Mouse (Mus musculus) heart, postnatal 14 days (tissue): ENCODE measurements around the gene Sugct. TPM values are rescaled to one million over a fixed set of nuclear protein-coding genes. Genes with fewer than 3 reads are reported as not detected.

Source experiments
- DNase-seq, 2 experiments: peaks; one replicate each; pipeline ENCODE4 v3.0.0; 2021 to 2022
- intact Hi-C: fragments of 180-260 bp; cut with DNase I; formaldehyde crosslinking; loops from one replicate; pipeline ENCODE4 v1.15.1; 2025
- total RNA-seq, 2 experiments: library from RNA; stranded (reverse); gene quantifications; 2 replicates each; pipeline ENCODE4 v1.2.3; 2021

Sugct gene
- total RNA-seq, 2 experiments from 2014 or later = 0.67 to 0.78 TPM

DNA sequence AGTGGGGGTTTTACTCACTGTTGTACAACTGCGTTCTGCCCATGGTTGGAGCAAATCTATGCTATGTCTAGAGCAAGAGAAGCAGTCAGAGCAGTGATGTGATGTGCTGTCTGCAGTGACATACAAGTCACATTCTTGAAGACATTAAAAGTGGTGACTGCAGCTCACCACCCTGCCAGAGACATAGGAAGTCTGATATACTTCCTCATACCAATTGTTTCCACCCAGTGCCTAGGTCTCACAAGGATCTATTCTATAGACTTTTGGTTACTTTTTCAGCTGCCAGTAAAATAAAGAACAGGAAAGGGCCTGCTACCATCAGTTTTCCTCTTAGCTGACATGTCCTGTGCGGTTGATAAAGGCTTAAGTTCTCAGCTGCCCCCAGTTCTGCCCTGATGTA lies 613.7 kb downstream of the Sugct start:
- intact Hi-C loops = no loop called here
- no peak for DNase-seq

DNA sequence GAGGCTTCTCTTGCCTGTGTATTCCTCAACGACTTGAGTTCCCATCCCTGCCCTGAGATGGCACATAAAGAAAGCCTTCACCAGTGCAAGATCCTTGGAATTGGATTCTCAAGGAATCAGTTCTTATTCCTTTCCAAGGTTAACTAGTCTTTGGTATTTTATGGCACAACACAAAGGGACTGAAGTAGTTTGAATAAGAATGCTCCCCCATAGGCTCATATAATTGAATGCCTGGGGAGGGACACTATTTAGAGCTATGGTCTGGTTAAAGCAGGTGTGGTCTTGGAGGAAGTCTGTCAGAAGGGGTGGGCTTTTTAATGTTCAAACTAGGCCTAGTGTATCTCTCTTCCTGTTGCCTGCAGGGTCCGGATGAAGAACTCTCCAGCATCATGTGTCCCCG lies 629.8 kb downstream of the Sugct start:
- no peak for DNase-seq
- intact Hi-C loops = no loop called here

DNA sequence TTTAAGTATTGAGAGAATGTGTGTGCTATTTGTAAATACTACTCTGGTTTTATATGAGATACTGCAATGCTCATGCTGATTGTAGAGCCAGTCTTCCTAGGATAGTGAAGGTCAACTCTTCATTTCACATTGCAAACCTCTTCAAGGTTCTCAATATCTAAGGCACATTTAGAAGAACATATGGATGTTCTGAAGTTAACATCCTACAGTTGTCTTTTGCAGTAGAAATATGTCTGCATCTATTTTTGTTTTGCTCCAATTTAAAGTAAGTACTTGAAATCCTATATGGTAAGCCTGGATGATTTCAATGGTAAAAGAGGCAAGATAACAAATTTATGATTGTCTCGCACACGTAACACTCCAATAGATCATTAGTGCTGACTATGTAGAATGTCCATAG lies 638.7 kb downstream of the Sugct start:
- intact Hi-C loops = no loop called here
- no peak for DNase-seq

DNA sequence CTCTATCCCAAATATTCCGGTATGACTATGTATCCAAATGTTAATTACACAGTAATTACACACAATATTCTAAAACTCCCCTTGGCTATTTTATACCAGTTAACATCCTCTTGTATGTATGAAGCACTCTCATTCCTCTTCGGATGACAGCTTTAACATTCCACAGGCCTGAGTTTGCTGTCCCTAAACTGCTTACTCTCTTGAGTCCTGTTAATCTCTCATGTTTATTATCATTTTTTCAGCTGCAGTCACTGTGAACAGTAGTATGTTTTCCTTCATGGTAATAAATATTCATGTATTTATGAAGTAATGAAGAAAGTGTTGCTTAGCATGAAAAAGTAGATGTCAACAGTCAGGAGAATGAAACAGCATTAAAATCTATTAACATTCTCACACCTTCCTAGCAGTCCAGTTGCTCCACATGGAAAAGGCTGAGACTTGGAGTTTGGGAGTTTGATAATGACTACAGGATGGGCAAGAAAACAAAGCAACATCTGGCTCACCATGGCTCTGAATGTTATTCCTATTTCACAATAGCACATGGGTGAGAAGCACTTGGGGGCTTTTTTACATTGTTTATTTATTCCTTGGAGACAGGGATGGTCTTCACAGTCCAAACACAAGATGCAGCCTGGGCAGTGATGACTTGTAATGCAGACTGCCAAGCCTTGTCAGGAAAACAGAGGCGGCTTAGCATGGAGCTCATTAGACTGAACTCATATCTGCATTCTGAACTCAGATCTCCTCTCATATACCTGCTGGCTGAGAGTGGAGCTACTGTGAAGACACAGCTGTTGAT lies 651.7 kb downstream of the Sugct start:
- intact Hi-C loops = no loop called here
- DNase-seq = no peak

DNA sequence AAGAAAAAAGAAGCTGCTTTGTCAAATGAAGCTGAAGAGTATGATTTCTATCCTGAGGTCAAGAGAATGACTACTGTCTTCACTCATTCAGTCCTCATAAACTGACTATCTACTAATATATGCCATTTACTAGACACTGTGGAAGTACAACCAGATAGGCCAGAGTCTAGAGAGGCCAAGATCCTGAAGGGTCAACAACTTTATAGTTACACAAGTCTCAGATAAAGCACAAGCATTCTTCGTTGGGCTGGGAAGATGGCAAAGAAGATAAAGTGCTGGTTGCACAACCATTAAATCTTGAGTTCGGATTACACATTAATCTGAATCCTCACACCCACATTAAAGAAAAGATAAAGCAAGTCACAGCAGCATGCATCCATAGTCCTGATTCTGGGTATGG lies 653.0 kb downstream of the Sugct start:
- DNase-seq = no peak
- intact Hi-C loops = no loop called here

DNA sequence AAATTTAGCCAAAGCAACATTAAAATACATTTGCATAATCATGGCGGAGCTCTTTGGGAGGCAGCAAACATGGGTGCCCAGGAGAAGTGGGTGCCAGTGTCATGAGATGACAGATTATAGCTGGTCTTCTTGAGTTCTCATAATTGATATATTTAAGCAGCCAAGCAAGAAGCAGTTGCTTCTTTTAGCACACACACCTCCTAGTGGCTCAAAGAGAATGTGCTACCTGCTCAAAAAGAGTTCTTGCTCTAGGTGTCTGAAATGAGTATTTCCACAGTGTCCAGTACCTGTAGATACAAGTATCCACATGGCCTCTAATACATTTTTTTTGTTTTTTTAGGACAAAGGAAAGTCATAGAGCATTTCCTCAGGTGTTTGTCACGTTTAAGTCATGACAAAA lies 655.6 kb downstream of the Sugct start:
- no peak for DNase-seq
- intact Hi-C loops = no loop called here

DNA sequence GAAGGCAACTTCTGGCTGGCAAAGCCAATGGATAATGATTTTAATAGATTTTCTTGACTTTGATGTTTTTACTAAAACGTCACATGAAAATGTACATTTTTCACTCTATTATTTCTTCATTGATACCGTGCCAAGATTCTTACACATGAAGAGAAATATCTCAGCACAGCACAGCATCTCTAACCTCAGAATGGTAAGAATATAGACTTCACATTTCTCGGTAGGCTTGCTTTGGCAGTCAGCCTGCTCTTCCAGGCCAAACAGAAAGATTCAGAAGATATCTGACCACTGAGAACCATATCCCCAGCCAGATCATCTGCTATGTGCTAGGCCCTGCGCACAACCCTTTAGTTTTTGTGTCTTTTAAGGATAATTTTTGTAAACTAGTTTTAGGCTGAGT lies 657.0 kb downstream of the Sugct start:
- intact Hi-C loops = no loop called here
- no peak for DNase-seq

DNA sequence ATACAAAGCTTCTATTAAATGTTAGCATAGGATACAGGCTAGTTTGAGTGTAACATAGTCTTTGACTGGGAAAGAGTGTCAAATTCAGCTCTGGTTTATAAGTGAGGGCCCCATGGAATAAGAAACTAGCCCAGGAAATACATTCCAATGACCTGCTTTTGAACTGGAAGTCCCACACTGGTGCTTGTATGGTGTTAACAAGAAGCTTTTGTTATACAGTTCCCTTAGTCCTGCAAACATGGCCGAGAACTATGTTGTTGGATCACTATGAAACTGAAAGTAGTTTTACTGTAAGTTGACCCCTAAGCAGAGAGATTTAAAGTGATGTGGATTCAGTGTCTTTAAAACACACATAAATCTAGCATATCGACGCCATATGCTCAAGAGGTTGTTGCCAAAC lies 657.5 kb downstream of the Sugct start:
- no peak for DNase-seq
- intact Hi-C loops = no loop called here

DNA sequence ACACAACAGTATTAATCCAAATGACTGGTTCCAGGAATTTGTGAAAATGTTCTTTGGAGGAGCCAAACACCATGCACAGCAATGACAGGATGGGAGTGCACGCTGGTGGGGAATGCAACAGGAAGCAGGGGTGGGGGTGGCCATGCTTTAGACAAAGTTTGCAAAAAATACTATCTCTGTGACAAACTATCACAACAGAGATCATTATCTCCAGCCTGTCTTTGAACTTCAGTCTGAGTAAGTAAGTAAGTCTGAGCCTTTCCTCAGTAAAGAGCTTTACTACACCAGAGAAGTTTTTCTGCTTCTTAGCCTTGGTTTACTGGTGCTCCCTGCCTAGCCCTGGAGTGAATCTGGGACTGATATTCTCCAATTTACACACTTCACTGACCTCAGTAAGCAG lies 664.6 kb downstream of the Sugct start:
- DNase-seq = no peak
- intact Hi-C loops = no loop called here

DNA sequence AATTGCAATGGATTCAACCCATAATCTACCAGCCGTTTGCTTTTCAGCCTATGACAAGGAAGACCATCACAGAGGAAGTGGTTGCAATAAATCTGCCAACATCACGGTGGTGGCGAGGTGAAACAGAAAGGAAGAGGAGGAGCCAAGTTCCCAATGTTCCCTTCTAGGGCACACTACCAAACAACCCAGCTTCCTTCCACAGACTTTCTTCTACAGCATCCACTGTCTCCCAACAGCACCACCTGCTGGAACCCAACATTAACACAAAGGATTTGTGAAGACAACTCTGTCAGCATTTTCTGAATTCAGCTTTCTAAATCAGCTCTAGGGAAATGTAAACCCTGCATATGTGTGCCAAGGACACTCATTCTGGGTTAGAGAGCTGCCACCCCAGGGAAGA lies 666.8 kb downstream of the Sugct start:
- intact Hi-C loops = loop anchor here (2.0 to 10.0 kb wide), 2 partner anchors 264 to 1016 kb away; no protein-coding TSS in a partner anchor
- DNase-seq = peak; percentile 35 to 73

DNA sequence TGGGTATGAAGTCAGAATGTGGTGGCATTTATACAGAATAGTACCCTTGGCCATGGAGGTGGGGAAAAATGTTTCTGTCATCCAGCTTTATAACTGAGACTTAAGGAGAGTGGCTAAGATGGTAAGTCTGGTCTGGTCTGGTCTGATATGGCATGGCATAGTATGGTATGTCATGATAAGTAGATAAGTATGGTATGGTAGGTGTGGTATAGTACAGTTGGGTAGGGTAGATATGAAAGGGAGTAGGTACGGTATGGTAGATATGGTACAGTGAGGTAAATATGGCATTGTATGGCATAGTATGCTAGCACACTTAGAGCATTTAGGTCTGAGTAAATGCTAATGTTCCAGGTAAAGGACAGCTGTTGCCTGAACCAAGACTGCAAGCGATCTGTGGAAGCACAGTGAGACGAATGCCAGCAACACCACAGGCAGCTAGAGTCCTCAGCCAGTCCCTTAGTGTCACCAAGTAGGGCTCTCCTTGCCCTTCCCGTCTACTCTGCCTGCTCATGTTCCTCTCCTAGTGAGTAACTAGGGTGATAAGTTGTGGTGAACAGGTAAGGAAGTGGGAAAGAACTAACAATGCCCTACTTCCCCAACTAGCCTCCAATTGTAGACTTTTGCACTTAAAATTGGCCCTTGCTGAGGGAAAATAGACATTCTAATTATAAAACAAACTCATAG lies 667.4 kb downstream of the Sugct start:
- DNase-seq = no peak
- intact Hi-C loops = loop anchor here (2.0 to 10.0 kb wide), 2 partner anchors 263 to 1015 kb away; no protein-coding TSS in a partner anchor

DNA sequence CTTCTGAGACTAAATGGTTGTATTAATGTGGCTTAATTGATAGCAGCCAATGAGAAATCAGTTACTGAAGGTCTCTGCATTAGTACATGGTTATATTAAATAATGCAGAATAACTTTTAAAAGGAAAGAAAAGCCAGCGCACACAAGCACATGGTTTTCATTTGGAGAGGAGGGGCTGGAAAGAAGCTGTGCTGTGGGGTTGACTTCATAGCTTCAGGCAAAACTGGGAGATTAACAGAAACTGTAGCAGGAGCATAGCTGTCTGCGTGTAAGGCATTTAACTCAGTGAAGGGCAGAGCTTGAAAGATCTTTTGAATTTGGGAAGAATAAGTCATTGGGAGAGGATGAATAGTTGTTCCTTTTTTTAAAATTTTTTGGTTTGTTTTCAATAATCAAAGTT lies 668.4 kb downstream of the Sugct start:
- no peak for DNase-seq
- intact Hi-C loops = loop anchor here (10.0 kb wide), 1 partner anchor 262 kb away; no protein-coding TSS in a partner anchor

DNA sequence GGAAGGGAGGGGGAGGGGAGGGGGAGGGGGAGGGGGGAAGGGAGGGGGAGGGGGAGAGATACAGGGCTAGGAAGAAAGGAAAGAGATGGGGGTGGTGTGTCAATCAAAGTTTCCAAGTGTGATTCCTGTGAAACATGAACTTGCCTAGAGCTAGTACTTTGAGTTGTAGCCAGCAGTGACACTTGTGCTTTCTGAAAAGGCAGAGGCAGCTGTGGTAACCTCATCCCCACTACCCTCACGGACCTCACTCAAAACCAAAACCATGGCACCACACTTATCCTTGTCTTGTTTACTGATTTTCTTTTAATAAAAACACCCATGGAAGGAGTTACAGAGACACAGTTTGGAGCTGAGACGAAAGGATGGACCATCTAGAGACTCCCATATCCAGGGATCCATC lies 698.9 kb downstream of the Sugct start:
- intact Hi-C loops = no loop called here
- no peak for DNase-seq

DNA sequence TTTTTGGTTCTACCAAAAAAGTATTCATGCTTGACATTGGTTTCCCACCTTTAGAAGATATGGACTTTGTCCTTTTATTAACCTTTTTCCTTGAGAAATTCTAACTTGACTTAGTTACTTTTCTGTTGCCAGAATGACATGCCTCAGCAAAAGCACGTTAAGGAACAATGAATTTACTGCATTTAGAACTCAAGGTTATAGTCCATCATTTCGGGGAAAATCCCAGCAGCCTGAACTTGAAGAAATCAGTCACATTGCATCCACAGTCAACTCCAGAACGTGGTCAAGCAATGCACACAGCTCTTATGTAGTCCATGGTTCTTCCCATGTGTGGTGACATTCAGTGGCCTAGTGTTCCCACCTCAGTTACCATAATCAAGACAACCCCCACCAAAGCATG lies 700.0 kb downstream of the Sugct start:
- intact Hi-C loops = no loop called here
- DNase-seq = no peak

DNA sequence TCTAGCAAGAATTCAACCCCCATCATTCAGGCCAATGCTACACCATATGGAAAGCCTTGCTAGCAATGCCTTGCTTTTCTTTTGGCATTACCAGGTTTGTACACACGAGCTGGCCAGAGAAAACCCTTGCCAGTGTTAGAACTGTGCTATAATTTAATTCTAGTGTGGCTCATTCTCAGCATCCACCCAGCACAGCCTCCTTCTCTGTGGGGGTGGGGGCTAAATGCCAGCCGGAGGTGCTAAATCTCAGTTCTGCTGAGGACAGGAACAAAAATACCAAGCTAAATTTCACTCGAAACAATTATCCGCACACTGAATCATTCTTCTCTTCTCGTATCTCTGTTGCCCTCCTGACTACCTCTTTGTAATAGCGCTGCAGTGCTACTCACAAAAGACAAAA lies 717.6 kb downstream of the Sugct start:
- DNase-seq = no peak
- intact Hi-C loops = no loop called here

DNA sequence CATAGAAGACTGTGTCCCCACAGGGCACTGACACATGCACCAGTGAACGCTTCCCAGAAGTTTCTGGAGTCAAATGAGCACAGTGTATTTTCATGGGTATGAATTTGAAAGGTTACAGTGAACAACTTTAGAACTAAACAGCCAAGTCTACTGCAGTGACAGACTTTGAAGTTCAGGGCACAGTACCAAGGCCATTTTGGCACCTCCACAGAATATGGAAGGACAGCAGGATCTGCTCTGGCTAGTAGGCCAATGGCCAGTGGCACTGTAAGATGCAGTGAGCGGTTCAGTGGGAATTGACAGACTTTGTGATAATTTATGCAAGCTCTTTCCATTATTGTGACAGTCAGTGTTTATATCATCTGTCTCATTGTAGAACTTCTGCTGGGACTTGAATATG lies 724.1 kb downstream of the Sugct start:
- DNase-seq = no peak
- intact Hi-C loops = no loop called here

DNA sequence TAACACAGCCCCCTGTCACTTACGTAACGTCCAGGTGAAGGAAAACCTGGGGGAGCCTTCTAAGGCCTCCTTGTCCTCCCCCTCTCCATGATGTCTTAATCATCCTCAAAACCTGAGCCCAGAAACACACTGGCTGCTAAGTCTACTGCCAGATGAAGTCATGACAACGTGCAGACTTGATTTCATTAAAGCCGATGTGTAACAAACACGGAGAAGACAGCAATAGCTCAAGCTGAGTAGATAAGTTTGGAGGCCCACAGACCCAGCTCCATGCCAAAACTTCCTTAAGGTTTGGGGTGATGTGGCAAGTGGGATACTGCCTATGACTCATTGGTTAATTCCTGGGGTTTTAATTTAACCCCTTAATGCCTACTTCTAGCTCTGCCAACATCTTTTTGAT lies 726.4 kb downstream of the Sugct start:
- no peak for DNase-seq
- intact Hi-C loops = no loop called here

DNA sequence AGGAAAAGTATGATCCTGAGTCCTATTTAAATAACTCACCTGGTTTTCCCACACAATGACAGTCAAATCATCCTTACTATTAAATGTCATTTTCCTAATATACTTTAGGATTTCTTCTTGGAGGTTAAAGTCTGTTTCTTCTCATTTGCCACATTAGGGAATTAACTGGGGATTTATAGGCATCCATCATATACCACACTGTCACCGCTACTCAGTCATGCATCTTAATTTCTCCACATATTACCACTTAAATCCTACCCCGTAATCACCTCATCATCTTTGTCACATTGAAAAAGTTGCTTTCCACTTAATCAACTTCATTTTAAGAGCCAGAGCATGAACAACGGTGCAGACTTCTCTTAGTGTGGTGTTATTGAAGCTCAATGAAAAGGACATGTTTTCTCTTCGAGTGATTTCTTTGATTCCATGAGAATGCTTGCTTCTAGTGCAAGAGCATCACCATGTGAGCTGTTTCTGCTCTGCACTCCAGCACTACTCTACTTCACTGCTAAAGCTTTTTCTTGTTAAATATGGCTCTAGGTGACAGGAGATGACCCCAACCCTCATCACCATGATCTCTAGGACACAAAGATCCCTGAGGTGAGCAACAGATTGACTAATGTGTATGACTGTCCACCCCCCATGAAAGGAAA lies 730.4 kb downstream of the Sugct start:
- intact Hi-C loops = no loop called here

DNA sequence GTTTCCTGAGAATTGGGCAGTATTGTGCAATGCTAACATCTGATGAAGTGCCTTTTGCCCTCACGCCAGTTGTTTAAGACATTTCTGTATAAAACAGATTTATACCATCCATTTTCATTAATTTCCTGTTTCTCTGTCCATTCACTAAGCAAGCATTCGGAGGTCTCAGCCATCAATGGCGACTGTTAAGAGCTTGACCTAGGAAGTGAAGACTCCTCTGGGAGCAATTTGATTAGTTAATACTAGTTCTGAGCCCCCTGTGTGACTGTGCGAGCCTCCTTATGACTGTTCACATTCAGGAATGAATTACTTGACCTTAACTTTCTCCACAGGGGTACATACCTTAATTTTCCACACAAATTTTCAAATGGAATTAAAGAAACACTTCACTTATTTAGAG lies 743.3 kb downstream of the Sugct start:
- DNase-seq = no peak
- intact Hi-C loops = no loop called here

More for the DNA sequence above, 730.4 kb downstream of the Sugct start:
- no peak for DNase-seq

DNA sequence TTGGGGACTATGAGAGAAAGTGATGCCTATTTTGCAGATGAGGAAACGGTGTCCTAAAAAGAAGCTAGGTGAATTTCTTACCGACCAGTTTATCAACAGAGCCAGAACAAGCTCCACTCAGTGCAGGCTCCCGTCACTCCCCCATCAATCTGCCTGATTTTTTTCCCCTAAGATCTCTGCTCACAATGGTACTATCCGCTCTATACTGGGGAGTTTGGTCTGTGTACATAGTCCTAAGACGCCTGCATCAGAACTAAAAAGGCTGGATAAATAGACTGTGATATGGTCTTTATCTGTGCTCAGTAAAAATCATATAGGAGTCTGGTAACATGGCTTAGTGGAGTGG lies 755.9 kb downstream of the Sugct start:
- intact Hi-C loops = no loop called here
- no peak for DNase-seq

DNA sequence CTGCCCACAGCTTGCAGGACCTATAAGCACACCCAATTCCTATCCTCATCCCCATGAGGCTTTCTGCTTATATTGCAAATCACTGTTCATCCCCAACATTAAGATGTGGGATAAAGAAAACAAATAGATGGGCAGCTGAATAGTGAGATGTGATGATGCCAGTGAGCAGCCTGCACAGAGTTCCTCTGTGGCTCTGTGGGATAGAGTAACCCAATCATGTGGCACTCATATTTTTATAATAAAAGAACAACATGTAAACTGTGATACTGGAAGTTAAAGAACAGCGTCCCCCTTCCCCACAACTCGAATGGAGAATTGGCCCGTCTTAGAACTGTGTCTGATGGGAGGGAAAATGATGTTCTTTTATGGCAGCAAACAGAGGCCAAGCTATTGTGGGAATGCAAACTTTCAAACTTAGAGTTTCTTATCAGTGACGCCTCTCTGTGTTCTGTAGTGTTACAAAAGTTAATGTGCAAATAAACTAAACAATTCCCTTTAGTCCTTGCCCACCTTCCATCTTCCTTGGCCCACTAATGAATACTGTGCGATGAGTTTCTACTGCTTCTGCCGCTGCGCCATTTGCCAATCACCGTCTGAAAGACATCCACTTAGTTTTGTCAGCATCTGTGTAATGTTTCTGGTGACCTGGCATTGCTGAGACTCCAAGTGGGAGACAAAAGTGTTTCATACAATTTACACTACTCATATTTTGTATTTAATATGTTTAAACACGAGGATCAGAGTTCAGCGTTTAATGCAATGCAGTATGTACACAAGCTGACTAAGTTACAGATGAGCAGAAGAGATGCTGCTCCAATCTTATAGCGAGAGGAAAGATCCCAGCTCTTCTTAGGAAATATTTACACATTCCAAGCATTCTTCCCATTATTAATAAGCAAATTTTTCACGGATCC lies 756.5 kb downstream of the Sugct start:
- intact Hi-C loops = no loop called here
- no peak for DNase-seq
